Mouse (Mus musculus) kidney, postnatal 0 days (tissue): ENCODE measurements around the gene Sh3tc1. TPM values are rescaled to one million over a fixed set of nuclear protein-coding genes. Genes with fewer than 3 reads are reported as not detected.

Source experiments
- ATAC-seq: fragments of 200-750 bp; cut with Nextera tagmentation; replicated peaks from 2 replicates; pipeline ENCODE4 v1.8.0; 2017; ENCODE audit warnings: low read depth, moderate number of reproducible peaks, moderate TSS enrichment, moderate library complexity; ENCODE audit not compliant: low FRiP score
- DNase-seq: peaks from one replicate; pipeline ENCODE4 v3.0.0-alpha.2; 2016; ENCODE audit warnings: low spot score
- H3K27ac ChIP-seq: fragments of 300-500 bp; sonication (generic); 2 replicates; pipeline ENCODE4 v1.5.1; 2014; ENCODE audit warnings: mild to moderate bottlenecking
- H3K27me3 ChIP-seq: fragments of 300-500 bp; sonication (generic); 2 replicates; pipeline ENCODE4 v1.6.1; 2014; ENCODE audit warnings: low read length, mixed read lengths; ENCODE audit not compliant: insufficient read depth
- H3K36me3 ChIP-seq: fragments of 300-500 bp; sonication (generic); 2 replicates; pipeline ENCODE4 v1.6.1; 2014; ENCODE audit warnings: low read length, mixed read lengths; ENCODE audit not compliant: insufficient read depth
- H3K4me1 ChIP-seq: fragments of 300-500 bp; sonication (generic); replicated peaks from 2 replicates; pipeline ENCODE4 v1.6.1; 2014; ENCODE audit warnings: antibody characterized with exemption, low read length, mixed read lengths; ENCODE audit not compliant: insufficient read depth
- H3K4me2 ChIP-seq: fragments of 300-500 bp; sonication (generic); 2 replicates; pipeline ENCODE4 v1.6.1; 2014; ENCODE audit warnings: mild to moderate bottlenecking, low read length, moderate library complexity, mixed read lengths
- H3K4me3 ChIP-seq: fragments of 300-500 bp; sonication (generic); replicated peaks from 2 replicates; pipeline ENCODE4 v1.5.1; 2014; ENCODE audit warnings: low read depth, low read length
- H3K9ac ChIP-seq: fragments of 300-500 bp; sonication (generic); 2 replicates; pipeline ENCODE4 v1.6.1; 2014; ENCODE audit warnings: low read depth, low read length
- H3K9me3 ChIP-seq: fragments of 300-500 bp; sonication (generic); replicated peaks from 2 replicates; pipeline ENCODE4 v1.6.1; 2016; ENCODE audit warnings: low read length, inconsistent platforms, mixed read lengths
- CTCF ChIP-seq: IDR thresholded peaks from 2 replicates; pipeline ENCODE4 v1.5.1; 2016; ENCODE audit warnings: antibody characterized with exemption, low read depth, mild to moderate bottlenecking, moderate library complexity
- WGBS: fragments of 180-500 bp; shearing (Covaris S2); extraction: QIAGEN DNeasy Blood & Tissue Kit; methylation state at CpG from one replicate; pipeline ENCODE4 v1.1.7; 2014; 5-methylcytosine and 5-hydroxymethylcytosine counted together
- polyA plus RNA-seq: library from polyadenylated mRNA; unstranded; fragments of >200 nt; fragmentation: Nextera tagmentation; extraction: Ambion mirVana; gene quantifications from 2 replicates; pipeline ENCODE4 v1.2.1, GENCODE M21; 2015

Gene Sh3tc1
- polyA plus RNA-seq, 1 experiment from 2014 or later, result 19.0 TPM

- WGBS, result 86% methylated on average over 6 of the region's 6 CpGs
- ATAC-seq (no peak), DNase-seq (no peak)
- H3K4me2 ChIP-seq, result no peak overlapping the region
- no peak overlapping the region for H3K9ac ChIP-seq
- no peak overlapping the region for H3K4me3 ChIP-seq
- H3K27ac ChIP-seq, result no peak overlapping the region
- no peaks in the 10 kb centered on the region for H3K27me3 ChIP-seq
- TF ChIP-seq CTCF, result no peak
- H3K9me3 ChIP-seq, result no peaks in the 10 kb centered on the region
- H3K4me1 ChIP-seq, result no peaks in the 10 kb centered on the region
- H3K36me3 ChIP-seq, result no peaks in the 10 kb centered on the region
These were observed 26.1 kb upstream of the Sh3tc1 start for GRCm38 (mm10) chr5:35765909-35766308.

- 63% methylated on average over 10 of the region's 10 CpGs for WGBS
- no peak overlapping the region for H3K4me2 ChIP-seq
- ATAC-seq, result no peak
- H3K27ac ChIP-seq, result no peak overlapping the region
- H3K4me1 ChIP-seq, result no peaks in the 10 kb centered on the region
- 0 out of 2 replicates have a peak, but pooled peaks cover 3% of the 10 kb centered on the region for H3K27me3 ChIP-seq
- no peak overlapping the region for H3K9ac ChIP-seq
- no peak overlapping the region for H3K4me3 ChIP-seq
- TF ChIP-seq CTCF, result no peak
- H3K36me3 ChIP-seq, result no peaks in the 10 kb centered on the region
- H3K9me3 ChIP-seq, result no peaks in the 10 kb centered on the region
- DNase-seq, result no peak
These were observed 23.1 kb upstream of the Sh3tc1 start for GRCm38 (mm10) chr5:35762850-35763249.

- ATAC-seq, result no peak
- no peaks in the 10 kb centered on the region for H3K36me3 ChIP-seq
- H3K4me1 ChIP-seq, result no peaks in the 10 kb centered on the region
- TF ChIP-seq CTCF, result no peak
- DNase-seq, result peak; percentile 55
- no peak overlapping the region for H3K27ac ChIP-seq
- no peak overlapping the region for H3K4me2 ChIP-seq
- no peaks in the 10 kb centered on the region for H3K9me3 ChIP-seq
- 39% methylated on average over 5 of the region's 5 CpGs for WGBS
- no peak overlapping the region for H3K4me3 ChIP-seq
- H3K9ac ChIP-seq, result no peak overlapping the region
- 0 out of 2 replicates have a peak, but pooled peaks cover 3% of the 10 kb centered on the region for H3K27me3 ChIP-seq
These were observed 22.6 kb upstream of the Sh3tc1 start for GRCm38 (mm10) chr5:35762388-35762787.

GRCm38 (mm10) chr5:35761323-35761722, 21.5 kb upstream of the Sh3tc1 start:
- DNase-seq (no peak), ATAC-seq (no peak)
- Histone ChIP-seq H3K4me1 (no peaks in the 10 kb centered on the region), H3K9ac (no peak overlapping the region), H3K27me3 (0 out of 2 replicates have a peak, but pooled peaks cover 3% of the 10 kb centered on the region), H3K4me2 (no peak overlapping the region), H3K36me3 (no peaks in the 10 kb centered on the region), H3K27ac (no peak overlapping the region), H3K9me3 (no peaks in the 10 kb centered on the region), H3K4me3 (no peak overlapping the region)
- TF ChIP-seq CTCF, result no peak
- 81% methylated on average over 5 of the region's 5 CpGs for WGBS

GRCm38 (mm10) chr5:35758081-35759053, 18.6 kb upstream of the Sh3tc1 start:
- TF ChIP-seq CTCF, result no peak
- no peaks in the 10 kb centered on the region for H3K4me1 ChIP-seq
- no peaks in the 10 kb centered on the region for H3K9me3 ChIP-seq
- ATAC-seq (peak; percentile 46), DNase-seq (no peak)
- H3K9ac ChIP-seq, result peak overlapping the region; percentile 24
- no peak overlapping the region for H3K27ac ChIP-seq
- WGBS, result 2% methylated on average over 40 of the region's 40 CpGs
- peak overlapping the region; percentile 75 for H3K4me2 ChIP-seq
- H3K4me3 ChIP-seq, result peak overlapping the region; percentile 41
- H3K36me3 ChIP-seq, result no peaks in the 10 kb centered on the region
- H3K27me3 ChIP-seq, result 0 out of 2 replicates have a peak, but pooled peaks cover 3% of the 10 kb centered on the region

GRCm38 (mm10) chr5:35757639-35758001, 17.8 kb upstream of the Sh3tc1 start, which contains the start of gene Ablim2:
Gene Ablim2, plus strand, starts transcription at chr5:35757880.
- ATAC-seq, result peak; percentile 95
- H3K4me2 ChIP-seq, result peak within 1 kb of the TSS; percentile 75
- no peak within 1 kb of the TSS for H3K27ac ChIP-seq
- DNase-seq, result peak; percentile 92
- peak within 1 kb of the TSS; percentile 24 for H3K9ac ChIP-seq
- no peaks in the 10 kb centered on the region for H3K36me3 ChIP-seq
- H3K4me1 ChIP-seq, result no peaks in the 10 kb centered on the region
- 0 out of 2 replicates have a peak, but pooled peaks cover 3% of the 10 kb centered on the region for H3K27me3 ChIP-seq
- peak within 1 kb of the TSS; percentile 41 for H3K4me3 ChIP-seq
- WGBS, result under 1% methylated on average over 35 of the region's 35 CpGs
- peak; percentile 28; the same call in 1 of the 2 replicates for TF ChIP-seq CTCF
- no peaks in the 10 kb centered on the region for H3K9me3 ChIP-seq
